Mouse (Mus musculus): ENCODE data around the gene Fam183b.
"Not testable (repeated sequence)": the region's sequence is repeated elsewhere in the genome, so short reads cannot be mapped to it uniquely, and the experiment has no call there.

DNA sequence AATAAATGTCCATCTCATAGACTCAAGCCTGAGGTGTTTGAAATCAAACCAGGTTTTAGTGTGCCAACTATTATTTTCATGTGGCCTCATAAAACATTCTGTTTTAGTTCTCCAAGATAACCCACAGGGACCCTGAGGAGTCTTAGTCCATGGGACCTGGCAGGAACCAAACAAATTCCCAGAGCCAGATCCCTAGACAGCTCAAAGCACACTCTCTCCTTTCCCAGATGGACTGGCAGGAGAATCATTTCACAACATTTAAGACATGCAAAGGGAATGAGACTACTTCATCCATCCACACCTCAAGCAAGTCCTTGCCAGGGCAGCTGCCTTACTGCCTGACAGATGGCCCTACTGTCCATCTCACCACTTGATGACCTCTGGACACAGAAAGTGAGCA lies 27.2 kb upstream of the Fam183b start, which contains the start of gene Olfr312:
- TF ChIP-seq CTCF (conservative IDR thresholded peaks at IDR 0.05; ENCODE audit: insufficient read depth, insufficient read length, low read depth, low read length); POLR2A (IDR thresholded peaks at IDR 0.05; ENCODE audit: low read depth, low read length): not testable (repeated sequence)
